Mouse (Mus musculus) heart, adult 18-20 months (tissue): ENCODE measurements around the gene Gm49380. TPM values are rescaled to one million over a fixed set of nuclear protein-coding genes. Genes with fewer than 3 reads are reported as not detected.

Source experiments
- DNase-seq, 2 experiments: peaks; one replicate each; pipeline ENCODE4 v3.0.0; 2021 to 2022; ENCODE audit warnings: mixed read lengths in 1 of 2
- long read RNA-seq, 2 experiments: library from polyadenylated mRNA; stranded (forward); transcript quantifications; one replicate each; pipeline ENCODE4 v2.0.0; 2021
- total RNA-seq, 2 experiments: library from RNA; stranded (reverse); gene quantifications; 2 replicates each; pipeline ENCODE4 v1.2.3; 2021

Gene Gm49380
- under 1 TPM in 1 of 2 experiments, not detected in 1; 0.37 TPM for total RNA-seq
- long read RNA-seq, experiment 1, partial matches to known transcripts: 0 of 6 reads
- long read RNA-seq, experiment 1, other reads (novel, unspliced or antisense): 6 of 6 reads
- long read RNA-seq, experiment 2, partial matches to known transcripts: 0 of 8 reads
- long read RNA-seq, experiment 2, other reads (novel, unspliced or antisense): 8 of 8 reads

DNA sequence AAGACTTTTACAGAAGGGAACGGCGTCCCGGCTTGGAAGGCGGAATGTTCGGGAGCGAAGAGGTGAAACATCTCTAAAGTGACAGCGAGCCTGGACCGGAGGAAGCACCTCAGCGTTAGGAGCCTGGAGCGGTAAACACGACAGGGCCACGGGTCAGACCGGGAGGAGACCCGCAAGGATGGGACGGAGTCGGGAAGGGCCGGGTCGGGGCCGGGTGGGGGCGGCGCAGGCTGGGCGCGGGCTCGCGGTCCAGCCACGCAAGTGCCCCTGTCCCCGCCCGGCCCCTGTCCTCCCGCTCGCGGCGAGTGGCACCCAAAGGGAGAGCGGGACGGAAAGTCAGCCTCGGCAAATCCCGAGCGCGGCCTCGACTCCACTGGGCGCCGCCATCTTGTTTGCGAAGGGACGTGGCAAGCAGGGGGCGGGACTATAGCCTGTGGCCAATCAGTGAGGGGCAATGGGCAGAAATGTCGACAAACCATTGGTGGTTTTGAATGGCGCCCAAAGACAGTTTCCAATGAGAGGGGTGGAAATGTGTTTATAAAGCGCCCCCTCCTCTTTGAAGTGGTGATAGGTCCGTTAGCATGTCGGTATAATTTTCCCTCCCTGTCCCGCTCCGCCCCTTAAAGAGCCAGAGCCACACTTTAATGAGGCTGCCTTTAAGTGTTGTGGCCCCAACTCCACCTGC is at the start of gene Gm49380, which contains the start of gene Rnf26:
Gene Gm49380, minus strand, starts transcription at position 396 of the 685 bp plus-strand sequence.
Gene Rnf26, minus strand, starts transcription at position 413 of the 685 bp plus-strand sequence.
- peak; percentile 98 to 99 for DNase-seq

- no peak for DNase-seq
Measured at GRCm38 (mm10) chr9:44159886-44160285, 46.6 kb upstream of the Gm49380 start.

GRCm38 (mm10) chr9:44147290-44147689 is 34.0 kb upstream of the Gm49380 start:
- peak; percentile 34 to 54 for DNase-seq

GRCm38 (mm10) chr9:44144718-44145060 is 31.4 kb upstream of the Gm49380 start:
- DNase-seq: no peak

GRCm38 (mm10) chr9:44144023-44144717 is 30.9 kb upstream of the Gm49380 start:
- peak in 1 of 2 experiments; percentile 56 for DNase-seq

GRCm38 (mm10) chr9:44143421-44143820 is 30.1 kb upstream of the Gm49380 start:
- DNase-seq: no peak

DNA sequence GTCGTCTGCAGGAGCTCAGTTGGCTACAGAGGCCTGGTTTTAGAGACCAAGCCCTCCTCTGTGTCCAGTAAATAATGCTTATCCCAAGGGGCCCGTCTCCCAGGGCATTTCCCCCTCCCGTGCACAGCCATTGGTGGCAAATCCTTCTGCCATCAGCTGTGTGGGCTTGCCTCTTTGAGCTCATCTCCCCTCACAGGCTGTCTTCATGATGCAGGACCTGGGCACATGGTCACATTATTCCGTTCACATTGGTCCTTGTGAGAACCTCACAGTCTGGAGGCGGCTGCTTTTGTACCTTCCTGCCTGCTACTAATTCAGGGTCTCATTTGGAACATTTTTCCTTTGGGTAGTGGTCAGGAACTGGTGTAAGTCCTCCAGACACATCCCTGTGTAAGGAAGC is 28.7 kb upstream of the Gm49380 start:
- DNase-seq: no peak

DNA sequence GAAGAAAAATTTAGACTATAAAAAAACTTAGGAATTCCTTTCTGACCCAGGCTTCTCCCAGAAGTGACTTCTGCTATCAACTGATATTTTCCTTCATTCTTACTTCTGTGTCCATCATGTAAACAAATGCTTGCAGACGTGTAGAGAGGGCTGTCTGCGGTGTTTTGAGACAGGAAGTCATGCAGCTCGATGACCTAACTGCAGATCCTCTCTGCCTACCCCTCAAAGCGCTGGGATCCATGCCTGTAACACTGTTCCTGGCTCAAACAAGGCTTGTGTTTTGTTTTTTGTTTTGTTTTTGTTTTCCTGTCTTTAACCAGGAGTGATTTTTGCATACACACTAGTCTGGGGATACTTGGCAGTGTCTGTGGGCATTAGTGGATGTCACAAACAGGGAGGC is 24.5 kb upstream of the Gm49380 start:
- DNase-seq: no peak

DNA sequence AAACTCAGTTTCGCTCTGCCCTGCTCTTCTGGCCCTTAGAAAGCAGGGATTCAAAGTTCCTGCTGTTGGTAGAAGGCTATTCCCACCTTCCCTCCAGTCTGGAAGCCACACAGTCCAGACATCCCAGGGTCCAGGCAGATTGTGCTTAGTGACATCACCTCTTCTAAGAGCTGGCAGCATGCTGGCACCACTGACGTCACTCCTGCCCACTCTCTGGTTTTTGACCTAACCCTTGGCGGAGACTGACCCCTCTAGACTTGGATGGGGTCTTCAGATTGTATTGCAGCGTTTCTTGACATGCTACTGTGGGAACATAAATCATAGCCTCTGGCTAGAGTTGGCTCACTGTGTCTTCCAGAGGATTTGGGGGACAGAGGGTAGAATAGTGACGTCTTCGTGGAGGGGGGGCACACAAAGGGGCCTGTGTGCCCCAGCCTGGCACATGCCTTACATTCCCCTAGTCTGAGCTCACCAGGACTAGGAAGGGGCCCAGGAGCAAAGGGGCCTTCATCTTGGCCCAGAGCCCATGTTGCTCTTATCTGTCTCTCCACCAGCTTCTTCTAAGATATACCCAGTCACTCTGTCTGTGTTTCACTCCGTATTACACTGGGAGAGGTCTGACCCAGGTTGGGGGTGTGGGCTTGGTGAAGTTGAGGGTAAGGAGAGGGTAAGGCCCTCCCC is 22.6 kb upstream of the Gm49380 start:
- no peak for DNase-seq

DNA sequence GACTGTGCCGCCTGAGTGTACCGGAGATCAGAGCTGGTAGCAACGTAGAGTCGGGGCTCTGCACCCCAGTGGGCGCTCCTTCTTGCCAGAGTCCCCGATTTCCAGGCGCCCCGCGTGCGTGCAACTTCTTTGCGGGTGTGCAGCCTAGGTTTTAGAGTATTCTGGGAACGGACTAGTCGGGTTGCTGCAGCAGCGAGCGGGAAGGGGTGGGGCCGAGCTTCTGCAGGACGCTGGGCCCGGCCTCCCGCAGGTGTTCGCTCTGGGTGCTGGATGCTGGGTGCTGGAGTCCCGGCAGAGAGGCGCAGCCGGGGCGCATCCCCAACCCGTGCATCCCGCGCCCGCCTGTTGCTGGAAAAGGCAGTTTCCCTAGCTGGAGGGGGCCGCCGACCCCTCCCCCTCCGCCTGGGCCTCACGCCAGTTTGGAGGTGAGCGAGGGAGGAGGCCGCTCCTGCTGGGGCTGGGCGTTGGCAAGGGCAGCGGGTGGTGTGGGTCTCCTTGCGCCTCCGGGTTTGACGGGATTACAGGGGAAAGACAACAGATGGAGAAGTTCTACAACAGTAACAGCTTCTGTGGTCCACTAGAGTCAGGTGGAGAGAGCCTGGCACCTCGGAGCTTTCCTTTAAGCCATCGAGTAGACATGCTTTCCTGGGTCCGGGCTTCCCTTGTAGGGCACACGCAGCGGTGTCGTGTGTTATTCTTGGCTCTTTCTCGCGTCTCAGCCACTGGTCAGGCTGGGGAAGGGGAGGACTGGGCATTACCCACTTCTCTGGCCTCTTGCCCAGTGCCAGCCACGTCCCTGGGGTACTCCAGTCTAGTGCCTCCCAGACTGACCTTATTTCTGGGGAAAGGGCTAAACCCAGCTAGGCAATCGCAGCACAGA is 21.8 kb upstream of the Gm49380 start:
- DNase-seq: peak; percentile 65 to 70

GRCm38 (mm10) chr9:44134101-44134850 is 21.0 kb upstream of the Gm49380 start, which contains the start of gene Mcam:
Gene Mcam, plus strand, starts transcription at chr9:44134469.
- peak; percentile 69 to 74 for DNase-seq

- DNase-seq: peak in 1 of 2 experiments; percentile 18
Measured at GRCm38 (mm10) chr9:44133287-44133686, 20.0 kb upstream of the Gm49380 start.

- no peak for DNase-seq
Measured at GRCm38 (mm10) chr9:44132200-44132599, 18.9 kb upstream of the Gm49380 start.

GRCm38 (mm10) chr9:44131276-44131590 is 17.9 kb upstream of the Gm49380 start:
- DNase-seq: no peak

DNA sequence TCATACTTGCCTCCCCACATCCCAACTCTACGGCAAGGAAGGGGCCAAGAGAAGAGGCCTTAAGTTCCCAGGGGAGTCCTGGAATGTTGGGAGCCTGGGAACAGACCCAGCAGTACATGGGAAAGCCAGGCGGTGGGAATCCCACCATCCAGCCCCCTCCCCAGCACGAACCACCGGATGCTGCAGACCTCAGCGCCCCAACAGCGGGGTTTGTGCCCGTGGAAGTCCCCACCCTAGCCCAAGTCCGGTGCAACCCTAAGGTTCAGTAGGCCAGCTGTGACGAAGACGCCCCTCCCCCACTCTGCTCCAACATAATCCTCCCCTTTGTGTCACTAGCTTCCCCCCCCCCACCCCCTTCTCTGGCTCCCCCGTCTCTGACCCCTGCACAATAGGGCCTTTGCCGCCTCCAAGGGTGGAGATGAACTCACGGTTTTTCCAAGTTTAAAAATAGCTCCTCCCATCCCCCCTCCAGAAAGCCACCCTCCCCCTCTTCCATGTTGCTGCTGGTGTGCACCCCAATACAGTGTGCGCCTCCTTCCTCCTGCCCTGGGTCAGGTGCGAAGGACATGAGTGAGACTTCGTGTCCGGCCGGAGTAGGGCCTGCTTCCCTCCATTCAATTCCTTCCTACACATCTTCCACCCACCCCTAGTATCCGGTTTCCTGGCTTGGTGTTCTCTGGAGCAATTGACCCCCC is 17.4 kb upstream of the Gm49380 start:
- DNase-seq: peak; percentile 51 to 55

GRCm38 (mm10) chr9:44130034-44130433 is 16.7 kb upstream of the Gm49380 start:
- peak; percentile 90 to 95 for DNase-seq

DNA sequence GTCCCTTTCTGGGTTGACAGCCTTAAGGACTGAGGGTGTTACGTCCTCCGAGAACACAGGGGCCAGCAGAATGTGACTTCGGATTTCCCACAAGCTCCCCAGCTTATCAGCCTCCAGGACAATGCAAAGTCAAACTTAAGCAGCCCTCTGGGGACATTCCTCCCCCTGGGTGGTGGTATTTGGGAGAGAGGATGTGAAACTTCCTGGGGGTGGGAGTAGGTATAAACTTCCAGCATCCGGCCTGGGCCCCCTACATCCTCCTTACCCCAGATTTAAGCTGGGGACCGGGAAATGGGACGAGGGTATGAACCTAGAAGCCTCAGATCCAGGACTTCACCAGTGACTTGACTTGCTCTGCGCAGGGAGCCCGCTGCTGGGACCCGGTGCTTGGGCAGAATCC is 16.3 kb upstream of the Gm49380 start:
- no peak for DNase-seq

DNA sequence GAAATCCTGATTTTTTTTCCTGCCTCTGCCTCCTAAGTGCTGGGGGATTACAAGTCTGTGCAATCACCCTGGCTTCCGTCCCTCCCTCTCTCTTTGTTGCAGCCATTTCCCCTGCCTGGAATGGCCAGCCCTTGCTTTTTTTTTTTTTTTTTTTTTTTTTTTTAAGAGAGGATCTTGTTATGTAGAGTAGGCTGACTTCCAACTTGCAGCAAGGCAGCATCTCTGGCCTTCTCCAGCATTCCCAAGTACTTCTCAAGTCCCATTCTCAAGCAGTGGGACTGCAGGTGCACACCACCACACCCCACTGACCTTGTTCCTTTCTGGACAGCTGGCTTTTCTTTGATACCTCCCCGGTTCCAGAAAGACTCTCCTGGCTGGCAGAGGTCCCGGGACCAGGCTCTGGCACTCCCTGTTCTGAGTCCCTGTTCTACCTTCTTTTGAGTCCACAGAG is 14.1 kb upstream of the Gm49380 start:
- peak; percentile 44 to 57 for DNase-seq

- no peak for DNase-seq
Measured at GRCm38 (mm10) chr9:44126746-44127145, 13.4 kb upstream of the Gm49380 start.
